Mouse (Mus musculus) thymus, postnatal 25 days (tissue): ENCODE measurements around the gene Tmem132c.

Source experiments
- DNase-seq: peaks from one replicate; pipeline ENCODE4 v3.0.0; 2022

The Tmem132c gene

DNA sequence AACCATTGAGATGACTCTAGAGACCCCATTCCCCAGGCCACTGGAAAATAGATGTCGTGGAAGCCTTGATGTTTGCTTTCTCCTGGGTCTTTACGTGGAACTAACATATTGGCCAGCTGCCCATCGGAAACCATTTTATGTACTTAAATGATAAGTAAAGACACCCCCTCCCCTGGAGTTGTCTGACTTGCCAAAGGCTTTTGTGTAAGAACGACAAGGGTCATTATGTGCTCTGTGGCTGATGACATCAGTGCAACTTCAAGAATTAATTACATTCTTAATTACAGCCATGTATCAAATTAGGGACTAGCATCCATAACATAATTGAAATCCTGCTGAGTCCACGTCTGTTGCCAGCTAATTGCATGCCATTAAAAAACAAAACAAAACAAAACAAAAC lies 45.3 kb downstream of the Tmem132c start:
- DNase-seq, result no peak

DNA sequence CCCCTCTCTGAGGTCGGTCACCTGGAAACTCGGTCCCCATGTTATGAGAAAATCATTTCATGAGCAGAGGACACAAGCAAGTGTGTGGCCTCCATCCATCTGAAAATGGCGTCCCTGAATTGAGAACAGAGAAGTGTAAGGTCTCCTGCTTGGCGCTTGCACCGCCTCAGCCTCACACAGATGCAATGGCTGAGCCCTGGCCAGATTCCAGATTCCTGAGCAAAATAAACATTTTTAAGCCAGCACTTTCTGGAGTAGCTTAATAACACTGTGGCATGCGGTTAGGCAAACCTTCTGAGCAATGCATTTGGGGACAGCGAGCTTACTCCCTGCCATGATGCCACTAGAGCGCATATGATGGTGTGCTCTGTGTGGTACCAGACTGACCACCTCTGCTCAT lies 48.1 kb downstream of the Tmem132c start:
- DNase-seq, result no peak

DNA sequence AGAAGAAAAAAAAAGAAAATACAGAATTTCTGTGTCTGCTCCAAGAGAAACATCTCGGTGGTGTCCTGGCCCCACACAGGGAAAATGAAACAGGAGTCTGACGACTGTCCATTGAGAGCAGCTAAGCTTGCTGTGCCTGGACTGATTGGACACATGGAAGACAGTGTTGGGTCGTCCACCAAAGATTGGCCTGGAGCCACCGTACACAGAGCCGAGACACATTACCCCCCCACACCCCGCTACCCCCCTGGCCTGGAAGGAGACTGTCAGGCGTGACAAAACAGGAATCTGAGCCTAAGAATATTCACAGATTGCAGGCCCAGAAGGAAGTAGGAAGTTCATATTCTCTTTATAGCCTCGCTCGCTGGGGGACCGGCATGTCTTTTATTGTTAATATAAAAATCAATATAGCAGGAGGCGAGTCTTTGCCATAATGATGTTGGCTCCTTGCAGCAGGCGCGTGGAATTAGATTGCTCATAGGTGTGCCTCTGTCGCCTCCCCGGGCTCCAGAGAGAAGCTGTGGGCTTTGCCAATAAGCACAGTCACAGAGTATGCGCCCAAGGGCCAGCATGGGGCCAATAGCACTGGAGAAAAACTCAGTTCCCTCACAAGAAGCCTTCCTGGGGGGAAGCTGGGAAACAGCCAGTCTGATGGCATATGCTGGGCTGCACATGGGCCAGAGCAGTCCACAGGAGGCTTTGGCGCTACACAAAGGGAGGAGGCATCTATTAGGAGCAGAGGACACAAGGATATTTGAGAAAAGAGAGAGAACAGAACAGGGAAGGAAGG lies 49.0 kb downstream of the Tmem132c start:
- no peak for DNase-seq

DNA sequence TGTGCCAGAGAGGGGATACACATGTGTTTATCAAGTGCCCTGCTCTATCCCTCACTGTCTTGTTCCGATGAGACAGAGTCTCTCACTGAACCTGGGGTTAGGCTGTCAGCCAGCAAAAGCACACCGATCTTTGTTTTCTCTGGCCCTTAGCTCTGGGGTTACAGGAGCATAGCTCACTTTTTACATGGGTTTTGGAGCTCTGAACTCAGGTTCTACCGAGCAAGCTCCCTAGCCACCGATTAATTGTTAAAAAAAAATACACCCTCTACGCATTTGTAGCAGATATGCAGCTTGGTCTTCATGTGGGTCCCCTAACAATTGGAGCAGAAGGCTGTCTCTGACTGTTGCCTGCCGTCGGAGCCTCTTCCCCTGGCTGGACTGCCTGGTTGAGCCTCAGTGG lies 50.0 kb downstream of the Tmem132c start:
- no peak for DNase-seq

DNA sequence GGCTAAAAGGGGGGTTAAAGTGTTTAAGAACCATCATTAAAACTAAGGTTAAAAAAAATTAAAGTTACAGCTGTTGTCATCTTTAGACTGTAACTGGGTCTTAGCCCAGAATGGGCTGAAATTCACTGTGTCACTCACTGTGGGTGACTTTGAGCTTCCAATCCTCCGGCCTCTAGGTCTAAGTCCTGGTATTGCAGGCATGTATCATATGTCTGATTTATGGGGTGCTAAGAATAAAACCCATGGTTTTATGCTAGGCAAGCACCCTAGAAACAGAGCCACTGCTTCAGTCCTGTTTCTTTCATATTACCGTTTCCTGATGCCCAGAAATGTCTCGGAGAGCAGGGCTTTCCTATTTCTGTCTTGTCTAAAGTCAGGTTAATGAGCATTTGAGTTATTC lies 52.1 kb downstream of the Tmem132c start:
- no peak for DNase-seq

DNA sequence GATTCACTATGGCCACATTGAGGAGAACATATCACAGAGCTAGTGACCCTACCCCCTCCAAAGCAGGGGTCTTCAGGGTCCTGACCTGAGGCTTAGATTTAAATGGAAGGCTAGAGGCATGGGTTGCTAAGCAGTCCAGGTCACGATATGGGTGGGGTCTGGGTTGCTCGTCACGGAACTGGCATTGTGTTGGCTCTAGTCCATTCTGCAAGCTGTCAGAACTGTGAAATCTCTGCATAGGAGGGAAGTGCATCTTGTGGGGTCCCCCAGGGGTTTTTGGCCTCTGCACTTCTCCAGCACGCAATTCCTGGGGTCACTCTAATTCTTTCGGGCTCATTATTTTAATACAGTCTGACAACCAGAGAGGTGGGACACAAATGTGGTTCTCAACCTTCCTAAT lies 55.9 kb downstream of the Tmem132c start:
- DNase-seq, result no peak

DNA sequence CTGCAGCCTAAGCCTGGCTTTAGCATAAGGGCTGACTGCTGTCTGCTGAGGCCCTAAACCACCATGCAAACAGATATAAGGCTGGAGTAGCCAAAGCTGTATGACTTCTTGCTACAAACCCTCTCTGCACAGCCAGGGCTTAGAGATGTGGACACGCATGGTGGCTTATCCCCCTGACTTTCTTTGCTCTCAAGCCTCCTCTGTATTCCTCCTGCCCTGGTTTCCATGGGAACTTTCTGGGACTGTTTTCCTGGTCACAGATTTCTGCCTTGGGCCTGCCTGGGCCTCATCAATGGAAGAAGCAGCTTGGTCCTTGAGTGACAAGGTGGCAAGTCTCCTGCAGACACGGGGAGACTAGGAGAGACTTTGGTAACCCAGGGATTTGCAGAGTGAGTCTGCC lies 56.5 kb downstream of the Tmem132c start:
- no peak for DNase-seq

DNA sequence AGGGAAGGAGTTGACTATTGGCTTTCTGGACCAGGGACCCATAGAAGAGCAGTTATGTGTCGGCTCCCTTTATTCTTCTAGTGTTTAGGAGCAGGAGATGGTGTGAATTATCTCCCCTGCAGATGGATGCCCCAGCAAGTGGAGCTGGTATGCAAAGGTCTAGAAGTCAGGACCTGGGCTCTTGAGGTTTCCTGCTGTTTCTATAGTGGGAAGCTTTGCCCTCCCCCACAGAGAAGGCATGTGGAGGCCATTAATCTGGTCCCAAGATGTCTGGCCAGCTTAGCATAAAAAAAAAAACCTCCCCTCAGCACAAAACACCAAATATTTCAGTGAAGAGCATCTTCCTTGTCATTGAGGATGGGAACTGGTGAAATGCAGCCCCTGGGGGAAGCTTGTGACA lies 57.4 kb downstream of the Tmem132c start:
- no peak for DNase-seq

DNA sequence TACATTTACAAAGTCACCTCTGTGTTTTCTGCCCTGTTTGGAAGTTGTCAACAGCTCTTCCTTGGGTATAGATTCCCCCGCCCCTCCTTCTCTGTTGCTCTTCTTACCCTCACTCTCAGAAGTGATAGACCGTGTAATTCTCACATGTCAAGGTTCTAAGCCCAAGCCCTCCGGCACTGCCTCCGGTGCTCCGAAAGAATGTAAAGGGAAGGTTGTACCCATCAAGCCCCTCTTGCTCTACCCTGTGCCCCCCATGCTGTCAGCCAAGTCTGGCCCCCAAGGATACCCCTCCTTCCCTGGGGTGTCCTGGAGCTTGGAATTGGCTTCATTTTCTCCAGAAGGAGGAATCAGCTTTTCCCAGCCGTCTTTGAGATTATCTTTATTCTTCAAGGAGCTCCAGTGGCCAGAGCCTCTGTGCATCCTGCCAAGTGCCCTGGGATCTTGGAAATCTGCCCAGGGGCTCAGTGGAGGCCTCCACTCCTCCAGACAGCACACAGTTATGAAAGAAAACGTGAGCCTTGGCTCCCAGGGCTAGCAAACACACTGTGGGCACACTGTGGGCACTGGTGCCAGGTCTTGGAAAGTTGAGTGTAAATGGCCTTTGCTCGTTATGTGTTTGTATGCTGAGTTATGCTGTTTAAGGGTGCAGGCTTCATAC lies 59.1 kb downstream of the Tmem132c start:
- DNase-seq, result no peak

DNA sequence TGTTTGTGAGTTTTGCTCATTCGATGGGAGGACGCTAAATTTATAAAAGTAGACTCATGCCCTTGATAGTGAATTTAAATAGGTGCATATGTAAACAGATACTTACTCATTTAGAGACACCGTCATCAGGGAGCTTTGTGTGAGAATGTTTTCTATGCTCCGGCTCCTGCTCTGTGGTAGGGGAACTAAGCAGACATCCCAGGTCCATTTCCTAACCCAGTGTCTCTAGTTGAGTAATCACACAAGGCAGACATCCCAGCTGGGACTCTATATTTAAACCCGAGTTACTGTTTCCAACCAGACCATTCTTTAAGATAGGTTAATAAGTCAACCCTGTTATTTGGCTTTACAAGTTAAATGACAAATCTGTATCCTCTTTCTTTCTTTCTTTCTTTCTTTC lies 63.7 kb downstream of the Tmem132c start:
- DNase-seq, result no peak

DNA sequence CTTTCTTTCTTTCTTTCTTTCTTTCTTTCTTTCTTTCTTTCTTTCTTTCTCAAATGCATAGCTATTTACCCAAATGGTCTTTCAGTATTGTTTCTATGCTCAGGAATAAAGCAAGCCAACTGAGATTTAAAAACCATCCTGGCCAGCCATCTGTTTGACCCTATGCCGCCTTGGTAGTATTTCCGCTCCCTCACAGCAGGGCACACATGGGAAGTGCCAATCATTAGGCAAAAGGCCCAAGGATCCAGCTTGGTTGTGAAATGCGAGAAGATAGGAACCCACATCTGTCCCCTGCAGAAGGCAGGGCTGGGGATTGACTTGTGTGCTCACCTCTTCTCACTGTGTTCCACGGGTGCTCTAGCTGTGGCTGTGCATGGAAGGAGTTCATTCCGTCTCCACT lies 64.1 kb downstream of the Tmem132c start:
- no peak for DNase-seq

DNA sequence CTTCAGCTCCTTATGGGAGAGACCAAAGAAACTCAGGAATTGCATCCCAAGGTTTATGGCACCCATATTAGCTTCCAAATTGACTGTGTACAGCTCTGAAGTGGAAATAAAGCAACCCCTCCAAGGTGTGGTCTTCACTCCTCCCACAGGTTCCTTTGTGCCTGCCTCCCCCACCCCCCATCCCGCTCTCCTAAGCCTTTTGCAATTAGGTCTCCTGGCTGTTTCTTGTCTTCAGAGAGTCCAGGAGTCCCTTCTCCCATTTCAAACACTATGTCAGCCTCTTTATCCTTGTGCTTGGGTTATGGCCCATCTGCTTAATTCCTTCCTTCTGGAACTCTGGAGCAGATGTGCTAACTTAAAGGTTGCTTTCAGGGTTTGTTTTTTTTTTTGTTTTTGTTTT lies 65.1 kb downstream of the Tmem132c start:
- DNase-seq, result no peak

DNA sequence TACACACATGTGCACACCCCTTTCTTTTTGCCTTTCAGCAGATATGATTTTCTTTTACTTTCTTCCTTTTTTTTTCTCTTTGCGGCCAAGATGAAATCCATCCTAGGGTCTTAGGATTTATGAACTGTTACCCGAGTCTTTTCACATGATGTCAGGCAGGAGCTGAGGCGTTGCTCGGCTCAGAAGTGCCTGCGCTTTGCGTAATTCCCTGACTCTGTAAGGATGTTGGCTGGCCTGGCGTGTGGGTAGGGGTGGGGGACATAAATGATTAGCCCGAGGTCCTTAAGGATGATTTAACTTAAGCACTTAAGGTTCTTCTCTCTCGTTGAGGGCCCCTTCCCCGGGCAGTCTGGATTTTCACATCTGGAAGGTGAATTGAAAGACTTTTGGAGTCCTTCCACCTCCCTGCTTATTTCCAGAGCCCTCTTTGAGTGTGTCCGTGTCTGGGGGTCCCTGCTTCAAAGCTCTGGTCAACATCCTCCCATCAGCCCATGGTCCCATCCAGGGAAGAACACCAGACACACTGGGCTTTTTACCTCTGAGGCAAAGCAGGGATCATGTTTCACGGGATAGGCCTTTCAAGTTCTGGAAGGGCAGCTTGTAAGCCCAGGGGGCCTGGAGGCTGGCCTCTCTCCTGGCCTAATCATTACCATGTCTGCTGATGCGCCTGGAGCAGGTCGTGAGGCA lies 68.9 kb downstream of the Tmem132c start:
- no peak for DNase-seq

DNA sequence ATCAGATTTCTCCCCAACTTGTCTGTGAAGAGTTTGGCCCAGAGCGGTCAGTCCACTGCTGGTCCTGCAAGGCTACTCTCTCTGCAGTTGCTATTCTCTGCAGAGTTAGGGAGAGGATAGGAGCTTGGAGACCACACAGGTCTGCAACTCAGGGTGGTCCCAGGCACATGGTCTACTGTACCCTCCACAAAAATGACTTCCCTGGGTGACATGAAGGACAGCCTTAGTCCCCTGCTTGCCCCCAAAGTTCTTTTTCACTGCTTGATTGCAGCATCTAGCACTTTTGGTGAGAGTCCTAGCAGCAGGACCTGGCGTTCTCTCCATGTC lies 69.4 kb downstream of the Tmem132c start:
- no peak for DNase-seq

DNA sequence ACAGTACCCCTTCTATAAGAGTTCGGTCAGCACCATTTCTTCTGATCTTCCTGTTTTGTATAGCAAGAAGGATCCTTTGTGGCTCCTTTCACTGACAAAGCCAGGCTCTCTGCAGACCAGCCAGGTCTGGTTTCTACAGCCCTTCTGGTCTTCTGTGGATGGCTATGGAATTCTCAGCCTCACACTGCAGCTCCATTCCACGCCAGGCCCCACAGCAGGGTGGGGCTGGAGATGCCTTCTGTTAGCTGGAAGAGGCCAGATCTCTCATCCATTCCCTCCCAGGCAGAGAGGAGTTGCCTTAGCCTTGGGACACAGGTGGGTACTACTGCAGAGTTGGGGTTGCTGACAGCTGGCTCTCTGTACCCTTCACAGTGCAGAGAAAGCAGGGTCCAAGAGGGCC lies 72.0 kb downstream of the Tmem132c start:
- DNase-seq, result no peak

DNA sequence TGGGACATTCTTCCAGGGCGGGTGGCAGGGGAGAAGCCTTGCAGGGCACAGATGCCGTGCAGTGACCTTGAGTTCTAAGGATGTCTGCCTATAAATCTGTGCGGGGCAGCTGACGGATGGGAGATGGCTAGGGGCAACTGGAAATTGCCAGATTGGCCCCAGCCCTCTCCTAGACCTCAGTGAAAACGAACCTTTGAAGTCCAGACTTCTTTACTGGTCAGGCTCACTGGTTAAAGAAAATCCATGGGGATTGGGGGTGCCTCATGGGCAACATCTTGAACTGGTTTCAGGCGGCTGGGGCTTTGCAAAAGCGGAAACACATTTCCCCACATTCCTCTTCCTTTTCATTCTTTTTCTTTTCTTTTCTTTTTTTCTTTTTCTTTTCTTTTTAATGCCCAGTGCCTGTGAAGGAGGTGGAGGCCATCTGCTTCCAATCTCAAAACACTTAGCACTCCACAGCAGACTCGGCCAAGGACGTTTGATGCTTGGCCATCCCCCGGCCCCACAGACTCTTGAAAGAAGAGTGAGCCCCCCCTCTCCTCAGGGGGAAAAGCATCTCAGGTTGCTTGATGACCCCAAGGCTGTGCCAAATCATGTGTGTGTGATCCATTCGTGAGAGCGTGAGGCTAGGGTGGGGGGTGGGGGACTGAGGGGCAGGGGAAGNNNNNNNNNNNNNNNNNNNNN lies 77.6 kb downstream of the Tmem132c start:
- DNase-seq, result no peak

DNA sequence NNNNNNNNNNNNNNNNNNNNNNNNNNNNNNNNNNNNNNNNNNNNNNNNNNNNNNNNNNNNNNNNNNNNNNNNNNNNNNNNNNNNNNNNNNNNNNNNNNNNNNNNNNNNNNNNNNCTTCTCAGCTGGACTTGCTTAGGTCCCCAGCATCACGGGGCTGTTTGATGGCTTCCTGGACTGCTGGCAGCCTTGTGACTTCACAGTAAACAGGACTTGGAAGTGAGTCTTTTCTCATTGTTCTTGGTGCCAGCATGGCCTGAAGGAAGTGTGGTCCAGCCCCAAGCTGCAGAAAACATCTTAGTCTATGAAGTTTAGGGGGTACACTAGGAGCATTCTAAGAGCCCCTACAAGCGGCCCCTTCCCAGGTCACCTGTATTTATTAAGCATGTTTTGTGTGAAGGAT lies 83.0 kb downstream of the Tmem132c start:
- no peak for DNase-seq

DNA sequence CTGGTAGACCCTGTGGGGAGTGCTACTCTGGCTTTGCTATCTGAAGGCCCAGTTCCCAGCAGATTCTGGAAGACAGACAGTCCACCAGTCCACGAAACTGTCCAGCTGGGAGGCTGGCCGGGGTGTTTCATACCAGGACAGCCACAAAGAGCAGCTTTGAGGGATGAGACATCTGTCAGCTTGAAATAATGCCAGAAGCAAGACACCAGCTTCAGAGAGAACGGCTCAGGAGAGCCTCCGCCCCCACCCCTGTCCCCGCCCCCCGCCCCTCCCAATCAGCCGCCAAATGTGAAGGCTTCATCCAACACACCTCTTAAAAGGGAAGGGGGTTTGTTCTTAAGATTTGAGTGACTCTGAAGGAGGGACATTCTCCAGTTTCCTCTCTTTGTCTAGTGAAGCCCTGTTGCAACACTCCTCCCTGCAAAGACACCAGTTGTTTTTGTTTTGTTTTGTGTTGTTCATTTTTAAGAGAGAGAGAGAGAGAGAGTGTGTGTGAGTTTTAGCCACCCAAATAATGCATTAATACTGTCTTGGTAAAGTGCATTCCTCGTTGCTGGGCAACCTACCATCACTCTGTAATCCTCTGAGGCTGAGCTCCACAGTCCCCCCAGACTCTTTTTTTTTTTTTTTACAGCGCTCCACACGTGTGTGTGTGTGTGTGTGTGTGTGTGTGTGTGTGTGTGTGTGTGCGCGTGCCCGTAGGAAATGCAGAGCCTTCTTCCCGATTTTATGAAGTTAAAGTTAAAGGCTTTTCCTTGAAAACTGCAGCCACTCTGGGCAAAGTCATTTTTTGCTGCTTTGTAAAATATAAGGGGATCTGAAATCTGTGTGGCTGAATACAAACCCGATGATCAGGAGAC lies 94.7 kb downstream of the Tmem132c start:
- DNase-seq, result no peak

DNA sequence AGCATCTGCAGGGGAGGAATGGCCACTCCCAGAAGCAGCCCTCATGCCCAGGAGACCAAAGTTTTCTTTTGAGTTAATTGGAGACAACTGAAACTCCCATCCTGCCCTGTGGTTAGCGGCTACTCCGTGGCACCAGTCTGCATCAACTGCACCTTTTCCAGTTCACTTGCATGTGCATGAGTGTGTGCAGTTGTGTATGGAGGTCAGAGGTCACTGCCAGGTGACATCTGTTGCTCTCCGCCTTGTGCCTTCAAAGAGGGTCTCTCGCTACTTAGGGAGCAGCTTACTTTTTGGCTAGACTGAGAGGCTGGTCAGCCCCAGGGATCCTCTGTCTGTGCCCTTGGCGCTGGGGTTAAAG lies 95.3 kb downstream of the Tmem132c start:
- DNase-seq, result no peak

DNA sequence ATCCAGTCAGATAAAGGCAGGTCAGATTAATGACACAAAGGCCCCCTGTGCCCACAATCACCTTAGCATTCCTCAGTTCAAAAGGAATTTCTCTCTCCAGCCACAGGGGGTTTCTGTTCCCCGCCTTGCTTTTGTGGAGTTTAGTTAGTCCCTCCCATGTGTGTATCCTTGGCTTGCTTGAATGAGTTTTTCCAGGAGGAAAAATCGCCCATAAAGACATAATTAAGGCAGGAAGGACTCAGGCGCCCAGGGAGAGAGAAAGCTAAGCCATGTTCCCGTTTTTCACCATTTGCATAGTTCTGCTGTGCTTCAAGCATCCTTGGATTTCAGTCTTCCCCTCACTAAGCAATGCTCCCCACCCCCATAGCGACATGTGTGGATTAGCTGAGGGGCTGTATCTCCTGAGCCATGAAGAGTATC lies 97.4 kb downstream of the Tmem132c start:
- no peak for DNase-seq

DNA sequence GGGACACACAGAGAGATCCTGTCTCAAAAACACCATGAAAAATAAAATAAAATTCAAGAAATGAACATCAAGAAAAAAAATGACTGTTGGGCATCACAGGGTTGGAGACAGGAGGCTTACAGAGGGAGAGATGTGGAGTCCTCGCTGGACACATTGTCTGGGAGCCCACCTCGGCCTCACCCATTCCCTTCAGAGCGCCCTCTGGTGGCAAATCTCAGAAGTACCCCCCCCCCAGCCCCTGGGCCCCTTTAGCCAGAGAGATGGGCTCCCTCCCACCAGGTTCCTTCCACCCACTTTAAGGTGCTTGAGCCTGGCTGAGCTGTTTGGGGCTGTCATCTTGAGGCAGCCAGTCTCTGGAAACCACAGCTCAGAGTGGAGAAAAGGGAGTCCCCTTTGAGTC lies 99.5 kb downstream of the Tmem132c start:
- DNase-seq, result no peak

DNA sequence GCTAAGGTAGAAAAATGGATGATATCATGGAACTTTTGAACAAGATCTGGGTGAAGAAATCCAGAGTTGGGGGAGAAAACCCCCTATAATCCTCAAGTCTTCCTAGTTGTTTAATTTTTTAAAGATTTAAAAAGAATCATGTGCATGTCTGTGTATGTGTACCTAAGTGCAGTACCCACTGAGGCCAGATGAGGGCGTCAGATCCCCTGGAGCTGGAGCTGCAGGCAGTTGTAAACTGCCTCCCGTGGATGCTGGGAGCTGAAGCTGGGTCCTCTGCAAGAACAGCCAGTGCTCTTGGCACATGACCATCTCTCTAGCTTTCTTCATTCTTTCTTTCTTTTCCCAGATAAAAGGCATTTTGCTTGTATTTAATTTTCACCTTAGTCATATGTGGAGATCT lies 103.1 kb downstream of the Tmem132c start:
- no peak for DNase-seq

DNA sequence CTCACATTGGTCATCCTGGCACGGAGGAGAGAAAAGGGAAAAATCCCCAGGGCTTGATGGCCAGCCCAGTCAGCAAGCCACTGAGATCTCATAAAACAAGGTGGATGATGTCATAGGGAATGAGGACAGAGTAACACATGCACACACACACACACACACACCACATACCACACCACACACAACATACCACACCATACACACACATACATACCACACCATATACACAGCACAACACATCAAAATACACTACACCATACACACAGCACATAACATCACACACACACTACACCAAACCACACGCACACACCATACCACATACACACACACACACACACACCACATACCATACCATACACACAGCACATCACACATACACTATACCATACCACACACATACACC lies 104.8 kb downstream of the Tmem132c start:
- no peak for DNase-seq
